Mouse (Mus musculus): ENCODE measurements at regions not wholly inside any gene's neighbourhood (a gene's known extent, or its start where the extent isn't known, plus 50 kb on each side); places are given as distances from the start of the nearest gene placed in this dataset.
A peak's percentile ranks its signal among the peaks of the same experiment; 100 is the strongest.

- DNase-seq = peak; percentile 27
Measured at GRCm38 (mm10) chr6:126481257-126481656, 54.0 kb downstream of the Kcna5 start.

GRCm38 (mm10) chr6:126477506-126477905 lies 57.7 kb downstream of the Kcna5 start:
- DNase-seq = no peak

GRCm38 (mm10) chr6:126476758-126477157 lies 58.5 kb downstream of the Kcna5 start:
- no peak for DNase-seq

GRCm38 (mm10) chr6:126475555-126475954 lies 59.7 kb downstream of the Kcna5 start:
- DNase-seq = no peak

GRCm38 (mm10) chr6:126453751-126454150 lies 81.5 kb downstream of the Kcna5 start:
- no peak for DNase-seq

- no peak for DNase-seq
Measured at GRCm38 (mm10) chr6:126445519-126445918, 89.7 kb downstream of the Kcna5 start.

- no peak for DNase-seq
Measured at GRCm38 (mm10) chr6:126440254-126440653, 95.0 kb downstream of the Kcna5 start.

- DNase-seq = no peak
Measured at GRCm38 (mm10) chr6:126437976-126438736, 97.1 kb downstream of the Kcna5 start.

GRCm38 (mm10) chr6:126427208-126427607 lies 108.0 kb downstream of the Kcna5 start:
- DNase-seq = no peak

GRCm38 (mm10) chr6:126405736-126406135 lies 129.5 kb downstream of the Kcna5 start:
- peak; percentile 37 for DNase-seq

GRCm38 (mm10) chr6:126404331-126405070 lies 130.7 kb downstream of the Kcna5 start:
- no peak for DNase-seq

- no peak for DNase-seq
Measured at GRCm38 (mm10) chr6:126399595-126399994, 135.6 kb downstream of the Kcna5 start.

GRCm38 (mm10) chr6:126398641-126399040 lies 136.6 kb downstream of the Kcna5 start:
- DNase-seq = no peak

- DNase-seq = no peak
Measured at GRCm38 (mm10) chr6:126395015-126395414, 140.2 kb downstream of the Kcna5 start.

GRCm38 (mm10) chr6:126394111-126394809 lies 141.0 kb downstream of the Kcna5 start:
- no peak for DNase-seq

GRCm38 (mm10) chr6:126384210-126385012 lies 150.8 kb downstream of the Kcna5 start:
- no peak for DNase-seq

GRCm38 (mm10) chr6:126377216-126377615 lies 158.0 kb downstream of the Kcna5 start:
- DNase-seq = no peak

- DNase-seq = no peak
Measured at GRCm38 (mm10) chr6:126374970-126375620, 160.1 kb downstream of the Kcna5 start.

- DNase-seq = peak; percentile 32
Measured at GRCm38 (mm10) chr6:126371971-126372370, 163.2 kb downstream of the Kcna5 start.

- no peak for DNase-seq
Measured at GRCm38 (mm10) chr6:126371489-126371888, 163.7 kb downstream of the Kcna5 start.

GRCm38 (mm10) chr6:126365495-126365894 lies 169.7 kb downstream of the Kcna5 start:
- DNase-seq = no peak

- DNase-seq = no peak
Measured at GRCm38 (mm10) chr6:126362331-126362730, 172.9 kb downstream of the Kcna5 start.
